Mouse (Mus musculus) midbrain, embryonic 10.5 days (tissue): ENCODE data around the gene Txnrd3. TPM values are rescaled to one million over a fixed set of nuclear protein-coding genes. Genes with fewer than 3 reads are reported as not detected.

Source experiments
- DNase-seq: peaks from one replicate; pipeline ENCODE4 v3.0.0-alpha.2; 2017; ENCODE audit warnings: low spot score
- H3K27ac ChIP-seq: fragments of 300-500 bp; sonication (generic); replicated peaks from 2 replicates; pipeline ENCODE4 v1.5.1; 2016; ENCODE audit warnings: mild to moderate bottlenecking
- H3K27me3 ChIP-seq: fragments of 300-500 bp; sonication (generic); 2 replicates; pipeline ENCODE4 v1.6.1; 2016; ENCODE audit warnings: low read depth, mild to moderate bottlenecking; ENCODE audit not compliant: poor library complexity, severe bottlenecking
- H3K36me3 ChIP-seq: fragments of 300-500 bp; sonication (generic); 2 replicates; pipeline ENCODE4 v1.6.1; 2016; ENCODE audit warnings: mild to moderate bottlenecking, moderate library complexity
- H3K4me1 ChIP-seq: fragments of 300-500 bp; sonication (generic); 2 replicates; pipeline ENCODE4 v1.6.1; 2016
- H3K4me3 ChIP-seq: fragments of 300-500 bp; sonication (generic); 2 replicates; pipeline ENCODE4 v1.5.1; 2016; ENCODE audit warnings: mild to moderate bottlenecking, moderate library complexity
- H3K9me3 ChIP-seq: fragments of 300-500 bp; sonication (generic); replicated peaks from 2 replicates; pipeline ENCODE4 v1.6.1; 2016; ENCODE audit warnings: mild to moderate bottlenecking
- WGBS: fragments of 180-500 bp; shearing (Covaris S2); methylation state at CpG from one replicate; pipeline ENCODE4 v1.1.7; 2016; 5-methylcytosine and 5-hydroxymethylcytosine counted together
- polyA plus RNA-seq: library from polyadenylated mRNA; unstranded; fragments of >200 nt; fragmentation: Nextera tagmentation; extraction: Ambion mirVana; gene quantifications from 2 replicates; pipeline ENCODE4 v1.2.1, GENCODE M21; 2016

Gene Txnrd3
- 10.1 and 13.1 TPM in 2 replicates for polyA plus RNA-seq

GRCm38 (mm10) chr6:89643798-89644270, at the start of gene Txnrd3:
Txnrd3 (plus strand) TSS chr6:89643988.
- no peaks in the 10 kb centered on the region for H3K36me3 ChIP-seq
- under 1% methylated on average over 51 of the region's 51 CpGs for WGBS
- H3K27ac ChIP-seq, result peak within 1 kb of the TSS; percentile 92
- no peaks in the 10 kb centered on the region for H3K9me3 ChIP-seq
- peak; percentile 91 for DNase-seq
- H3K4me1 ChIP-seq, result peaks cover 22% of the 10 kb centered on the region
- peak within 1 kb of the TSS; percentile 76 for H3K4me3 ChIP-seq
- no peaks in the 10 kb centered on the region for H3K27me3 ChIP-seq

- DNase-seq, result peak; percentile 95
- no peaks in the 10 kb centered on the region for H3K36me3 ChIP-seq
- H3K27me3 ChIP-seq, result no peaks in the 10 kb centered on the region
- peak within 1 kb of the TSS; percentile 85 for H3K27ac ChIP-seq
- under 1% methylated on average over 53 of the region's 56 CpGs for WGBS
- H3K9me3 ChIP-seq, result peaks cover 4% of the 10 kb centered on the region
- H3K4me3 ChIP-seq, result peak within 1 kb of the TSS; percentile 82
- peaks cover 13% of the 10 kb centered on the region for H3K4me1 ChIP-seq
These were observed 48.6 kb upstream of the Txnrd3 start, which contains the start of gene Chchd6 for GRCm38 (mm10) chr6:89595018-89595776. Chchd6 (minus strand) TSS chr6:89595652.

- H3K27ac ChIP-seq, result no peak overlapping the region
- 24% methylated on average over 5 of the region's 5 CpGs for WGBS
- H3K4me3 ChIP-seq, result peak overlapping the region; percentile 82
- no peaks in the 10 kb centered on the region for H3K36me3 ChIP-seq
- no peak for DNase-seq
- H3K27me3 ChIP-seq, result no peaks in the 10 kb centered on the region
- peaks cover 13% of the 10 kb centered on the region for H3K4me1 ChIP-seq
- H3K9me3 ChIP-seq, result peaks cover 9% of the 10 kb centered on the region
These were observed 48.0 kb upstream of the Txnrd3 start for GRCm38 (mm10) chr6:89595777-89596146.

- H3K27ac ChIP-seq, result no peak overlapping the region
- peaks cover 10% of the 10 kb centered on the region for H3K9me3 ChIP-seq
- H3K4me3 ChIP-seq, result no peak overlapping the region
- H3K4me1 ChIP-seq, result peaks cover 13% of the 10 kb centered on the region
- no peaks in the 10 kb centered on the region for H3K27me3 ChIP-seq
- WGBS, result 92% methylated on average over 1 of the region's 1 CpGs
- H3K36me3 ChIP-seq, result no peaks in the 10 kb centered on the region
- DNase-seq, result no peak
These were observed 47.3 kb upstream of the Txnrd3 start for GRCm38 (mm10) chr6:89596510-89596909.

- no peaks in the 10 kb centered on the region for H3K27me3 ChIP-seq
- 63% methylated on average over 3 of the region's 3 CpGs for WGBS
- no peaks in the 10 kb centered on the region for H3K9me3 ChIP-seq
- no peak overlapping the region for H3K27ac ChIP-seq
- no peak overlapping the region for H3K4me3 ChIP-seq
- peaks cover 3% of the 10 kb centered on the region; the same call in 1 of the 2 replicates for H3K4me1 ChIP-seq
- H3K36me3 ChIP-seq, result no peaks in the 10 kb centered on the region
- no peak for DNase-seq
These were observed 37.7 kb upstream of the Txnrd3 start for GRCm38 (mm10) chr6:89606096-89606495.

- no peaks in the 10 kb centered on the region for H3K9me3 ChIP-seq
- H3K4me1 ChIP-seq, result peaks cover 9% of the 10 kb centered on the region
- H3K27me3 ChIP-seq, result no peaks in the 10 kb centered on the region
- no peak for DNase-seq
- no peak overlapping the region for H3K27ac ChIP-seq
- H3K36me3 ChIP-seq, result no peaks in the 10 kb centered on the region
- WGBS, result 47% methylated on average over 4 of the region's 4 CpGs
- no peak overlapping the region for H3K4me3 ChIP-seq
These were observed 35.8 kb upstream of the Txnrd3 start for GRCm38 (mm10) chr6:89607999-89608398.

GRCm38 (mm10) chr6:89613336-89614106, 30.3 kb upstream of the Txnrd3 start:
- no peak overlapping the region for H3K4me3 ChIP-seq
- peak; percentile 63 for DNase-seq
- no peaks in the 10 kb centered on the region for H3K9me3 ChIP-seq
- 67% methylated on average over 15 of the region's 15 CpGs for WGBS
- H3K4me1 ChIP-seq, result peaks cover 35% of the 10 kb centered on the region
- H3K27me3 ChIP-seq, result no peaks in the 10 kb centered on the region
- no peaks in the 10 kb centered on the region for H3K36me3 ChIP-seq
- peak overlapping the region; percentile 83 for H3K27ac ChIP-seq

- H3K4me1 ChIP-seq, result peaks cover 35% of the 10 kb centered on the region
- DNase-seq, result no peak
- H3K27me3 ChIP-seq, result no peaks in the 10 kb centered on the region
- no peaks in the 10 kb centered on the region for H3K9me3 ChIP-seq
- peak overlapping the region; percentile 83 for H3K27ac ChIP-seq
- 32% methylated on average over 2 of the region's 2 CpGs for WGBS
- H3K4me3 ChIP-seq, result no peak overlapping the region
- H3K36me3 ChIP-seq, result no peaks in the 10 kb centered on the region
These were observed 29.7 kb upstream of the Txnrd3 start for GRCm38 (mm10) chr6:89614107-89614471.

GRCm38 (mm10) chr6:89614596-89615372, 29.0 kb upstream of the Txnrd3 start:
- Histone ChIP-seq H3K4me1 (peaks cover 35% of the 10 kb centered on the region), H3K27me3 (no peaks in the 10 kb centered on the region), H3K4me3 (no peak overlapping the region), H3K36me3 (no peaks in the 10 kb centered on the region), H3K27ac (peak overlapping the region; percentile 83), H3K9me3 (no peaks in the 10 kb centered on the region)
- no peak for DNase-seq
- WGBS, result 85% methylated on average over 7 of the region's 7 CpGs

GRCm38 (mm10) chr6:89615373-89615755, 28.4 kb upstream of the Txnrd3 start:
- no peak for DNase-seq
- WGBS, result 60% methylated on average over 7 of the region's 7 CpGs
- Histone ChIP-seq H3K9me3 (no peaks in the 10 kb centered on the region), H3K36me3 (no peaks in the 10 kb centered on the region), H3K27me3 (no peaks in the 10 kb centered on the region), H3K4me1 (peaks cover 35% of the 10 kb centered on the region), H3K4me3 (no peak overlapping the region), H3K27ac (peak overlapping the region; percentile 83)

GRCm38 (mm10) chr6:89622647-89623046, 21.1 kb upstream of the Txnrd3 start:
- Histone ChIP-seq H3K4me1 (no peaks in the 10 kb centered on the region), H3K36me3 (no peaks in the 10 kb centered on the region), H3K4me3 (no peak overlapping the region), H3K27me3 (no peaks in the 10 kb centered on the region), H3K9me3 (no peaks in the 10 kb centered on the region), H3K27ac (no peak overlapping the region)
- 83% methylated on average over 3 of the region's 3 CpGs for WGBS
- no peak for DNase-seq

- no peak for DNase-seq
- Histone ChIP-seq H3K4me1 (peaks cover 8% of the 10 kb centered on the region), H3K27me3 (peaks cover 14% of the 10 kb centered on the region), H3K36me3 (no peaks in the 10 kb centered on the region), H3K4me3 (no peak overlapping the region), H3K9me3 (no peaks in the 10 kb centered on the region), H3K27ac (no peak overlapping the region)
- 78% methylated on average over 8 of the region's 8 CpGs for WGBS
These were observed 15.6 kb upstream of the Txnrd3 start for GRCm38 (mm10) chr6:89628045-89628785.
